Mouse (Mus musculus): ENCODE measurements around the gene Slc16a2.
A peak's percentile ranks its signal among the peaks of the same experiment; 100 is the strongest.

Slc16a2 gene

DNA sequence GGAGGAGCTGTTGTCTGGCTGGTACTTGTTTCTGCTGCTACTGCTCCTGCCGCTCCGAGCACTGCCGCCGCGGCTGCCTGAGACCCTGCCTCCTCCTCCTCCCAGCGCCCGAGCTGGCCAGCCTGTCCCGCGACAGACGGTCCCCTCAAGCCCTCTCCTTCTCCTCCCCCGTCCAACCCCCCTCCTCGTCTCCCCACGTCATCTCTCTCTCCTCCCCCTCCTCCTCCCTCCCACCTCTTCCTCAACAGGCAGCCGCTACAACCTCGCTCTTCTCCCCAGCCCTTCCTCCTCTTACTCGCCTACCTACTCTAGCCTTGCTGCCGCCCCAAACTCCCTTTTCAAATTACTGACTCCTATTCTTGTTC, at the start of gene Slc16a2:
TSS of gene Slc16a2 (minus strand) at position 152 of the 365 bp plus-strand sequence.
- peak; percentile 70 to 77 for DNase-seq (ENCODE audit: low spot score in 2 of 2)

DNA sequence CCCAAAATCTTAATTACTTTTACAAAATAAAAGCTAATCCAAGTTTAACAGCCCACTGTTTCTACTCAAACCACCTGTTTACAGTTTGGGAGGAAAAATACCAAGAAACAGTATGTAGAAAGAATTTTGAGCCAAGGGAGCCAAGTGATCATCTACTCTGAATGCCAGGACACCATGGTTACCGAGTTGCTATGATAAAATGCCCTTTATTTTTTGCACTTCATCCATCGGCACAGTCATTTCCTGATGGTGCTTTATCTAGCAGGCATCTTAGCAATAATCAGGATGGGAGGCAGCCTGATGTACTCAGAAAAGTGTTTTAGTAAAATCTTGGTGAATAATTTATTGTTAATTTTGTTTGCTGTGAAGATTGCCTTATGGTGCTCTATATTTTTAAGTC, 41.7 kb upstream of the Slc16a2 start:
- peak in 1 of 2 experiments; percentile 18 for DNase-seq (ENCODE audit: low spot score in 2 of 2)

DNA sequence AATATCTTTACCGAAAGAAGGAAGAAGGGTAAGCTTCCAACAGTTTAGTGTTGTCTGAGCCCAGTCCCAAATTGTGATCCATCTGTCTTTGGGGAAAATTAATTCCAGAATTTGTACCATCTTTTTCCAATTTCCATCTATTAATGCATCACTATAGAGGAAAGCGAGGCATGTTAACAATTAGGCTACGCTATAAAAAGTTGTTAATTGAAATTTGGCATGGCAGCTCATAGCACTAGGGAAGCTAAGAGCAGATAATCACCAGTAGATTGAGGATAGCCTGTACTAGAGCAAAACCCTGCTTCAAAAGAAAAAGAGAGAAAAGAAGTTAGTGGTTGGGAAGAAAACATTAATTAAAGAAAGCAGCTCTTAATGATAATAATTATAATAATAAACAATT, 41.1 kb upstream of the Slc16a2 start:
- DNase-seq (ENCODE audit: low spot score in 2 of 2): no peak

DNA sequence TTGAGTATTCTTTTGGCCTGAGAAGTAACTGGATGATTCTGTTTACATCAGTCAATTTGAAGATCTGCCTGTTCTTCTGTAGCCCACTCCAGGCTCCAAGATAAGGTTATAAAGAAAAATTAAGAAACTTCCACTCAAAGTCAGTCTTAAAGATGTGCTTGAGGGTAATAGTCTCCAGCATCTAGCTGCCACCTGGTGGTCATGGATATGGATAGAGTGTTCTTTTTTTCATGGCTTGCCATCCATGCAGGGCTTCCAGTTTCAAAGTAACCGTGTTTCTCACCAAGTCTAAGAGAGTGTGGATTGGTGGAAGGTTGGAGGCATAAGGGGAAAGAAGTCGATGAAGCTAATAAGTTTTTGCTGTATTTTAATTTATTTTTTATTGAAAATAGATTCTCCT, 23.5 kb upstream of the Slc16a2 start:
- peak; percentile 29 to 31 for DNase-seq (ENCODE audit: low spot score in 2 of 2)

DNA sequence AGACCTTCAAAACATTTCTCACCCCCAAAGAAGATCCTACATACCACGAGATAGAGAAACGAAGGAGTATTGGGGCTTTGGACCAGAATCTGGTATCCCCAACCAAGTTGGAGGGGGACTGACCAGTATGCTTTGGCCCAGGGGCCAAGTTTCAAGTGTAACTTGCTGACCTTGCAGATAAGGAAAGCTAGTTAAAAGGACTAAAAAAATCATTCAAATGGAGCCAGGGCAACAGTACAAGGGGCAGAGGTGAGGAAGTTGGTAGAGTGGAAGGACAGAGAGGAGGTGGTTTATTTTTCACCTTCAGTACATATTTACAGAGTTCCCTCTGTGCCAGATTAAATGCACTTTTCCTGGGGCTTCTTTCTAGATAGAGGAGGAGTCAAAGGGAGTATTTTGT, 7.1 kb upstream of the Slc16a2 start:
- DNase-seq (ENCODE audit: low spot score in 2 of 2): no peak

DNA sequence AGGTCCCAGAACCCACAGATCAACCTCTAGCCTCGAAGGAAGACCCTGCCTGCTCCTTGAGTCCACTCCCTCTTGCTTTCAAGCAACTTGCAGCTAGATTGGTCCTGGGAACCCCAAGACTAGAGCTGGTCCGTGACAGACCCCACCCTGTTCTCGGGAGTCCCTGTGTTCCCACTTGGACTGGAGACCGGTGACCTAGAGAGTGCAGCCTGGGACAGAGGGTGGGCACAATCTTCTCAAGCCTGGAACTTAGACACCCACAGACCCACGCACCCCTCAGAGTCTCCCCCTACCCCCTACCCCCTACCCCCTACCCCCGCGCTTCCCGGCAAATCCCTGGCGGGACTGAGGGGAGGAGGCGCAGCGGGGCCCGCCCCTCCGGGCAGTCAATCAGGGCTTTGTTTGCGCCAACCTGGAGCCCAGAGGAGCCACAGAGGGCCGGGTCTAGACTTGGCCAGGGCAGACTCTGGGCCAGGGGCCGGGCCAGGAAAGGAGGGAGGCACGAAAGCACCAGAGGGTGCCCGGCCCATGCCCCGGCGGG, 558 bp upstream of the Slc16a2 start:
- peak; percentile 28 to 36 for DNase-seq (ENCODE audit: low spot score in 2 of 2)

DNA sequence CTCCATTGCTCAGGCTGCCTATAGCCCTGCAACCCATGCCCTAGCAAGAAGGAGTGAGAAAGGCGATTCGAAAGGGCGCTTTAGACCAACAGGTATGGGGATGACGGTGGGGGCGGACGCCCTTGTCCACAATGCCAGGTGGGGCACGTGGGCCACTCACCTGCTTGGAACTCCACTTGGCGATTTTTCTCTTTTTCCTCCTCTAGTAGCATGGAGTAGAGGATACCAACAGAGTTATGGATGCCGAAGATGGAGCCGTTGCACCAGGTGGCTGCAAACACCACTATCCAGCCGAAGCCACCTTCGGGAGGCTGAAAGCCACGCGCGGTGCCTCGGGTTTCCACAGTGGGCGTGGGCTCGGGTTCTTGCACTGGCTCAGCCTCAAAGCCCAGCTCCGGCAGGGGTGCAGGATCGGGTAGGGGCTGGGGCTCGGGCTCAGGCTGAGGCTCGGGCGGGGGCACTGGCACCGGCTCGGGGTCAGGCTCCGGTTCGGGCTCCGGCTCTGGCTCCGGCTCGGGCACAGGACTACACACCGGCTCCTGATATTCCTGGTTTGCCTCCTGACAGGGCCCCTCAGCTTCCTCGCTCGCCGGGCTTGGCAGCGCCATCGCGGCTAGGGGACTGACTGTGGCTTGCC, 470 bp downstream of the Slc16a2 start:
- DNase-seq (ENCODE audit: low spot score in 2 of 2): peak in 1 of 2 experiments; percentile 20

DNA sequence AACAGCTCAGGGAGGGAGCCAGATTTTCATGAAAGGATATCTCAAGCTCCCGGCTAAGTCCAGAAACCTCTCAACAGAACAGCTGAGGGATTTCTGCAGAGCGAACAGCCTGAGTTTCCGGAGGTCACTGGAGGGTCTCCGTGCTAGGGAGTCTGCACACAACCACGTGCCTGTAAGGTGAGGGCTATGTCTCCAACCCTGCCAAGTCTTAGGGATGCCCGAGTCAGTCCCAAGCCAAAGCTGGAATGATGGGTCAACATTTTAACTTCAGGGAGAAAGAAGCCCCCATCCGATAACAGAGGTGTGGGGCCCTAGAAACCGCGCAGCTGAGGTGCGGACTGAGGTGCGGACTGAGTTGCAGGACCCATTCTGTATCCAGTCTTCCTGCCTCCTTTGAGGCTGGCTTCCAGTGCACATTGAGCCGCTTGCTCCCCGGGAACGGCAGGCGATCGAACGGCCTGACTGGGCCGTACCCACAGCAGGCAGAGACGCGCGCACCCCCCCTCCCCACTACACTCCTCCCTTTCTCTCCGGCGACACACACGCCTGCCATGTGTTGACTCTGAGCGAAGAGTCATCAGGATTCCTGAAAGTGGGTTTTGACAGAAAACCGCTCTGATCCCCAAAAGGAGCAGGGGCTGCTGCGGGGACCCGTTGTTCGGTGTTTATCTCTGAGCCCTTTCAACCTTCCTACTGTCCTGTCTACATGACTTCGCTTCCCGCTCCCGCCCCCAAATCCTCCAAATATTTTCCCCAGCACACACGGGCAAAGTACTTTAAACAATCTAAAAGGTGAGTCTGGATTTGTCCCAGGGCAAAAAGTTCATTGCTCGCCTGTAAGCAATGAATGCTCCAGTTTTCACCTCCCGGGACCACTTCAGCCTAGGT, 1.2 kb downstream of the Slc16a2 start:
- DNase-seq (ENCODE audit: low spot score in 2 of 2): peak in 1 of 2 experiments; percentile 22

DNA sequence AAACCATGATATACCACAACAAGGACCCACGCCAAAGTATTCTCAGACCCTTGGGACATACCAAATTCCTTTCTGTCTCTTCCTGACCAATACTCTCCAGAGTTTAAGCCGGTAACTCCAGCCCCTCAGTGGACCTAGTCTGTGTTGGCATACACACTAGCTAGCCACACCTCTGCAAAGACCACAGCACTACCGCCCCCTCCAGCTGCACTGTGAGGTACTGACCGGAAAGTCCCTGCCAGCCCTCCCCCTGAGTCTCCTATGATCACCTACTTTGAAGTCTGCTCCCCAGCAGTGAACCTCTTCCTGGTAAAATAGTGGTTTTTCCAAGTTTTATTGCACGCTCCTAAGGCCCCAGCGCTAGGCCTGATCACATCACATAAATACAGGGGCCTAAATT, 2.5 kb downstream of the Slc16a2 start:
- DNase-seq (ENCODE audit: low spot score in 2 of 2): peak in 1 of 2 experiments; percentile 21

DNA sequence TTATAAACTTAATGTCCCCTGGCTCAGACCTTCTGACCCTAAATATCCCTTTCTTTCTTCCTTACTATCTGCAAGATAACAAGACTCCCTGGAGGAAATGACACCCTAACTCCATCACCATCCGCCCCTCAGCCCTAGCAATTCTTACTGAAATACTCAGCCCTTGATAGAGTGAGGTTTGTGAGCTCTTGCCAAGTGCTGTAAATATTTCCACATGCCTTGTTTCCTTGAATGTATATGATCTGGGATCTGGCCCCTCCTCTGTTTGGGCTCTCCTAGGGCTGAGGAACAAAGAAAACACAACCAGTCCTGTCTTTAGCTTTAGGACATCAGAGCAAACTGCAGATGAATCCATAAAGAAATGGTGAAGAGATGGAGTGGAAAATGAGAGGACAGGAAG, 9.1 kb downstream of the Slc16a2 start:
- no peak for DNase-seq (ENCODE audit: low spot score in 2 of 2)

DNA sequence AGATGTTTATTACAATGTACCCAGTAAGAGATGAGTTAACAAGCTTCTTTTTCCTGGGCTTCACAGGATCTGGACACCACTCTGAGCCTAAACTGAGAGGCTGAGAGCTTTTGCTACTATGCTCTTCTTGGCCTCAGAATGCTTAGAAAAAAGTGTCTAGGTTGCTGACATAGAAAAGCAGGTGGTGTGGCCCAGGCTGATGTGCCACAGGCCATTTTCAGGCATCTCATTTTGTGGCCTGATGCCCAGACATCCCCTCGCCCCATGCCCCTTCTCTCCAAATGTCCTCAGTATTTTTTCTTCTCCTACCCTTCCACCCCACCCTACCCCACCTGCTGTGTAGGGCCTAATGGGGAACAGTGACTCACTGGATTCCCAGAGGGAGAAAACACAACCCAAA, 11.3 kb downstream of the Slc16a2 start:
- no peak for DNase-seq (ENCODE audit: low spot score in 2 of 2)

DNA sequence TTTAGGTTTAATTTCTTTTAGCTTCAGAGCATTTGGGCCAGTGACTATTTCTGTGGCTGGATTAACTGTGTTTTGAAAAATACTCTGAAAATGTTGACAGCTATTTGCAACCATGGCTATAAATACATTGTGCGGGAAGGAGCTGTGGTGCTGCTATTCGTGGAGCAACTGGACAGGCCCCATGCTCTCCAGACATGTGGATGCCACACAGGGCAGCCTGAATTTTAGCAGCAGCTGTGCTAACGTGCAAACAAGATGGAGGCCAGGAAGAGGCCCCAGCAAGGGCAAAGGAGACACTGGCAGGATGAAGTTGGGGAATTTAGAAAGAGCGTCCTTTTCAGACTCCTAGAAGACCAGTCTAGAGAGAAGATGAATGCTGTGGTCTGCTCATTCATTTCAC, 15.4 kb downstream of the Slc16a2 start:
- no peak for DNase-seq (ENCODE audit: low spot score in 2 of 2)

DNA sequence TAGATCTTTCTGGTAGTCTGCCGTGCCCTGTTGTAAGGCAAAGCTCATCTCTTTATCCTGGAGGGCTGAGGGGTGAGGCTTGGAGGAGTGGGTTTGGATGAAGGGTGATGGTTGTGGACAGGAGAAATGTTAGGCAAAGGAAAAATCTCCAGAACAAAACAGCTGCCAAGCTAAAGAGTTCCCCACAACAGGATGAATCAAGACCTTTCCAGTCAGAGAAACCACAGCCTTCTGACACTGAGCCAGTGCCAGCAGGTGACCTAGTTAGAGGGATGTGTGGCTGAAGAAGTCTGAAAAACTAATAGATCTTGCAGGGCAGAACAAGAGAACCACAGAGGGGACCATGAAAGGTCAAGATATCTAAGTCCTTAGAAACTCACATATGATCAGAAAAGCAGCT, 24.8 kb downstream of the Slc16a2 start:
- no peak for DNase-seq (ENCODE audit: low spot score in 2 of 2)

DNA sequence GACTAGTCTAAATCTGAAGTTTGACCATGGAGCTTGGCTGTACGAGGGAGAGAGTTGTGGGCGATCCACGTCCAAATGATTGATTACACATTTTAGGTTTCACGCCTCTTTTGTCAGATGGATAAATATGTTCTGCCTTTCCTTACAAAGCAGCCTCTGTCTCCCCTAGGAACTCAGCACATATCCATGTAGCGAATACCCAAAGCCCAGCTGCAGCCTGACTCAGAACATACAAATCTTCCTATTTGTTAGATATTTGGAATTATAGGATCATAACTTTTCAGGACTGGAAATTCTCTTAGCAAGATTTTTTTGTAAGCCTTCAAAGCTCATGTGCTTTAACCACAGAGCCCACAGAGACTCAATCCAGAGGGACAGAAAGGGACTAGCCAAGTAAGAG, 26.3 kb downstream of the Slc16a2 start:
- no peak for DNase-seq (ENCODE audit: low spot score in 2 of 2)

DNA sequence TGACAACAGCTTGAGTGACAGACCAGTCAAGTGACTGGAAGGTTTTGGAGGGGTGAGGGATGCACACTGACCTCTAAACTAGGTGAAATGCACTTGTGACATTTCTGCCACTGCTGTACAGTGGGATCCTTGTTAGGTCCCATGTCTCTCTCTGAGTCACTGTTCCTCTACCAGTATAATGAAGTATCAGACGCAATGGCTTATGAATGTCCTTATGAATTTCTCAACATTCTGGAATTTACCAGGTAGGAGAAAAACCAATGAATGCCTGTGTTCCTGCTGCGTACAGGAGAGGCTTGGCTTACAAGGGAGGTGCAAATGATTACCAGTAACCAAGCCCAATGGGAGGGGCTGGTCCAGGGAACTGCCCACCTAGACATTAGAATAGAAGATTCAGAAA, 30.5 kb downstream of the Slc16a2 start:
- DNase-seq (ENCODE audit: low spot score in 2 of 2): no peak

DNA sequence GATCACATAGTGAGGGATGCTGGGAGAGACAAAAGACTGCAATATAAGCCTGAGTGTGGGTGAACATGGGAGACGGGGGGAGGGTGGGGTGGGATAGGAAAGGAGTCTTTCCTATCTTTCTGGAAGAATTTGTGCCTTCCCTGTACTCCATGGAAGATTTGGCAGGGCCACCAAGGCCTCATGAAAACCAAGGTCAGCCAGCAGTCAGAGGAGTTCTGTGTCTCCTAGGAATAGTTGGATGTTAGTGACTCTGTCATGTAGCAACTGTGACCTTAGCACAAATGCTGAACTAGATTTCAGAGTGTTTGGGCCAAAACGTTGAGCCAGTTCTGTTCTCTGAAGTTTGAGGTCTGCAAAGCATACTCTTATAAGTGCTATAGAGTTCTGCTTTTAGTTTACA, 36.1 kb downstream of the Slc16a2 start:
- DNase-seq (ENCODE audit: low spot score in 2 of 2): no peak

DNA sequence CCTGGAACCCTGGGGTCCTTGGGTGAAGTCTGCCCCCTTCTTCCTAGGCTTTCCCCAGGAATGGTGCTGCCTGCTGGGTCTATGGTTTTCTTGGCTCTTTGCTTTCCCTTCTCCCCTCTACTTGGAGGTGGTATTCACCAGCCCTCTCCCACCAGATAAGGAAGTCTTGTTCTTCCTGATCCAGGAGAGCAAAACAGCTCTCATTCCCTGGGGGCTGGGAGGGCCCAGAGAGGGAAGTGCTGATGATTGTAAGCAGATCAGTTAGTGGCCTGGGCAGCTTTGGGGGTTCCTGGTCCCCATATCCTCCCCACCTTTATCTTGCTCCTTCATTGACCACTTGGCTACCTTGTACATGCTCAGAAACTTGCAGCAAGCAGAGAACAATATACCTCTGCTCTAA, 45.4 kb downstream of the Slc16a2 start:
- DNase-seq (ENCODE audit: low spot score in 2 of 2): no peak

DNA sequence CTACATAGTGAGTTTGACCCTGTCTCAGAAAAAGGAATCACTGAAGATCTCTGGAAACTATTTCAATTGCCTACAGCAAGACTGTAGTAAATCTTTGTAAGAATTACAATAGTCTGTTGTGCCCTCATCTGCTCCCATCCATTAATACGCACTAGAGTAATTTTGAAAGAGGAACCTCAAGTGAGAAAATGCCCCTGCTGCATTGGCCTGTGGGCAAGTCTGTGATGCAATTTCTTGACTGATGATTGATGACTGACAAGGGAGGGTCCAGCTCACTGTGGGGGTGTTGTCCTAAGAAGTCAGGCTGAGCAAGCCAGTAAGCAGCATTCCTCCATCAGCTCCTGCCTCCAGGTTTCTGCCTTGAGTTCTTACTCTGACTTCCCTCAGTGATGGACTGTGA, 75.6 kb downstream of the Slc16a2 start:
- no peak for DNase-seq (ENCODE audit: low spot score in 2 of 2)

DNA sequence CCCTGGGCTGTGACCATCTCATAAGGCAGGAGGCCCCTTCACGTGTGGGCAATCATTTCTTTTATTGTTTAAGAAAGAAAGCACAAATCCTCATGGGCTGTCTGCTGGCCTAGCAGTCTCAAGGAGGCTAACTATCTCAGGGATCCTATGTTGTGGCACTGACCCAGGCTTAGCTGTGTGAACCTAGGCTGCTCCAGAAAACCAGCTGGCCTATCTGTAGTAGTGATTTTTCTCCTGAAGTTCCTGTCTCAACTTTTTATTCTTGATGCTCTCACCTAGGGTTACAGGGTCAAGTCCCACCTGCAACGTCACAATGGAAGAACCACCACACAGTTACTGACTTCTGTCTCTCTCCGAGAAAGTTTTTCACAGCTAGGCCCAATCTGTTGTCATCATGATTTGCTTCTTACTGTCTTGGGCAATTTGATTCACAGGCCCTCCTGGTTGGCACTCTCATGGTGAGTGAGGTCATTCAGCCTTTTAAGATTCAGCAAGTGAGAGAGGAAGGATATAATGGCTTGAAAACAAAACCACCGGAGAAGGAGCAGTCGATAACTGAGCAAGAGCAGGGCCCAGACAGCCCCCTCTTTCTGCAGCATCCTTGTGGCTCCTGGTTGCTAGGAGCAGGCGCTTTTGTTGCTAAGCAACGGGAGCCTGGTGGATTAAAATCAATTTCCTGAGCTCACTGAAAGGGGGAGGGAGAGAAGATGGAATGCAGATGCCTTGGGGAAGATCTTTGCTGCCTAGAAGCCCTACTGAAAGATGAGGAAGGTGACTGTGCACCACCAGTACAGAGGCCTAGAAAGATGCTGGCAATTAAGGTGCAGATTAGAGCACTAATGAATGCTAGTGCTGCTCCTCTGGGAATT, 77.4 kb downstream of the Slc16a2 start:
- peak; percentile 86 to 90 for DNase-seq (ENCODE audit: low spot score in 2 of 2)

DNA sequence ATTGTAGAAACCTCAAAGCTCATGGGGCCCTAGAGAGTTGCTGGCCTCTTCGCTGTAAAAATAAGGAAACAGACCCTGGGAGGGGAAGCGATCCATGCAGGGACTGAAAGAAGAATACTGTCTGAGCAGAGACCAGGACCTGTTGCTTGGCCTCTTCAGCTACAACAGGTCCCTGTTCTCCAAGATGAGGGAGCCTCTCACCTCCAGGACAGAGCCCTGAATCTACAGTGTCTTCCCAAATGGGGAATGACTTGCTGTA, 79.8 kb downstream of the Slc16a2 start:
- no peak for DNase-seq (ENCODE audit: low spot score in 2 of 2)

DNA sequence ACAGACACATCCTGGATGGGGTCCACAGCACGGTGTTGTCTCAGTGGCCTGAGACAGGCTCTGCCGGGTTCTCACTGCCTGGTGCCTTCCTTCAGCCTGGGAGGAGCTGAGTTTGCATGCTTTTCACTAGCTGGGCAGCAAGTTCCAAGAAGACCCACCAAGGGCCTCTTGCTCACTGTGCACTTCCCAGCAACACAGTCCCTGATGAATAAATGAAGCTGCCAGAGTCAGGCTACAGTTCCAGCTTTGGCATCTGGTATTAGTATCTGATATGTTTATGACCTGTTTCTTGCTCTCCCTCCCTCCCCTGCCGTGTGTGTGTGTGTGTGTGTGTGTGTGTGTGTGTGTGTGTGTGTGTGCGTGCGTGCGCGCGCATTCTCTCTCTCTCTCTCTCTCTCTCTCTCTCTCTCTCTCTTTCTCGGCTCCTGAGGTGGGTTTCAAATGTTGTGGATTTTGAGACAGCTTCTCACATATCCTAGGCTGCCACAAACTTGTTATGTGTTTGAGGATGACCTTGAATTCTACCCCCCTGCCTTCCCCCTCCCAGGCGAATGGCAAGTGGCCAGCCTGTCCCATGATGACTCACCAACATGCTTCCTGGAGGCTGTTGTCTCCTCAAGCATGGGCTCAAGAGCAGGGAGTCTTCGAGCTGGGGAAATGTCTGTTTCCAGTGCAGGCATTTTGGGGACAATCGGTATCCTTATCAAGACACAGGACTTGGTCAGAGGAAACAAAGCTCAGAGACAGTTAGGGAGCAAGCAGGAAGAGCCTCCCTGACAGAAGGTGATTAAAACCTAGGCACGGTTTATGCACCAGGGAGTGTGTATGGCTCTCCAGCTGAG, 80.3 kb downstream of the Slc16a2 start:
- no peak for DNase-seq (ENCODE audit: low spot score in 2 of 2)

All from right cerebral cortex, postnatal 10 days (tissue).